Comparison of ENCODE assay signal across 1 mouse cellular context in genomic region chr4:92702755-92703154, GRCm38 (mm10).
TF ChIP-seq lines count a peak whose summit lies in the region.

No protein-coding gene starts in this region.

TF ChIP-seq in MEL, 35 proteins besides CTCF, POLR2A, EP300 and RAD21 (continued from another document):
- no peak for TF ChIP-seq ZNF384 (IDR thresholded peaks at IDR 0.05; ENCODE audit: low read depth, low read length)
- no peak for TF ChIP-seq MXI1 (IDR thresholded peaks at IDR 0.05; ENCODE audit: low read depth, low read length)
- TF ChIP-seq MYB (IDR thresholded peaks at IDR 0.05; ENCODE audit: low read depth, low read length): no peak
- 0 out of 2 replicates have a peak, but pooled peaks have one; percentile 9 for TF ChIP-seq GATA1 (IDR thresholded peaks at IDR 0.05; ENCODE audit: low read depth, low read length)
